Mouse (Mus musculus): ENCODE measurements around the gene Wdr77. TPM values are rescaled to one million over a fixed set of nuclear protein-coding genes. Genes with fewer than 3 reads are reported as not detected.
"Not testable (repeated sequence)": the region's sequence is repeated elsewhere in the genome, so short reads cannot be mapped to it uniquely, and the experiment has no call there.

The Wdr77 gene
- polyA plus RNA-seq, 1 experiment from 2014 or later: 52.7 TPM

- Histone ChIP-seq H3K36me3 (ENCODE audit: control insufficient read depth, insufficient read depth, low read length) (no peaks in the 10 kb centered on the region), H3K4me2 (replicated peaks; ENCODE audit: low read depth) (no peak overlapping the region), H3K9me3 (ENCODE audit: control insufficient read depth, low read length) (no peaks in the 10 kb centered on the region), H3K4me1 (replicated peaks; ENCODE audit: control insufficient read depth, insufficient read depth) (no peaks in the 10 kb centered on the region), H3K9ac (ENCODE audit: low read length) (no peak overlapping the region), H3K4me3 (ENCODE audit: low read depth, low read length) (no peak overlapping the region), H3K27me3 (ENCODE audit: control insufficient read depth, insufficient read depth, low read length) (no peaks in the 10 kb centered on the region), H3K27ac (replicated peaks) (no peak overlapping the region)
- TF ChIP-seq CTCF (IDR thresholded peaks at IDR 0.05; ENCODE audit: low read depth) (no peak), EP300 (optimal IDR thresholded peaks at IDR 0.05) (no peak)
- DNase-seq (ENCODE audit: low spot score): no peak
- no peak for ATAC-seq (ENCODE audit: low FRiP score, low TSS enrichment)
- 70% methylated on average over 10 of the region's 10 CpGs for WGBS
Measured at GRCm38 (mm10) chr3:105917656-105918354, 41.4 kb upstream of the Wdr77 start.

GRCm38 (mm10) chr3:105918355-105918745 lies 40.8 kb upstream of the Wdr77 start:
- H3K4me1 ChIP-seq (replicated peaks; ENCODE audit: control insufficient read depth, insufficient read depth): no peaks in the 10 kb centered on the region
- no peaks in the 10 kb centered on the region for H3K27me3 ChIP-seq (ENCODE audit: control insufficient read depth, insufficient read depth, low read length)
- H3K9ac ChIP-seq (ENCODE audit: low read length): no peak overlapping the region
- ATAC-seq (ENCODE audit: low FRiP score, low TSS enrichment) (no peak), DNase-seq (ENCODE audit: low spot score) (no peak)
- H3K36me3 ChIP-seq (ENCODE audit: control insufficient read depth, insufficient read depth, low read length): no peaks in the 10 kb centered on the region
- 63% methylated on average over 3 of the region's 3 CpGs for WGBS
- H3K27ac ChIP-seq (replicated peaks): no peak overlapping the region
- no peaks in the 10 kb centered on the region for H3K9me3 ChIP-seq (ENCODE audit: control insufficient read depth, low read length)
- no peak for TF ChIP-seq CTCF (IDR thresholded peaks at IDR 0.05; ENCODE audit: low read depth)
- no peak for TF ChIP-seq EP300 (optimal IDR thresholded peaks at IDR 0.05)
- H3K4me2 ChIP-seq (replicated peaks; ENCODE audit: low read depth): no peak overlapping the region
- no peak overlapping the region for H3K4me3 ChIP-seq (ENCODE audit: low read depth, low read length)

DNA sequence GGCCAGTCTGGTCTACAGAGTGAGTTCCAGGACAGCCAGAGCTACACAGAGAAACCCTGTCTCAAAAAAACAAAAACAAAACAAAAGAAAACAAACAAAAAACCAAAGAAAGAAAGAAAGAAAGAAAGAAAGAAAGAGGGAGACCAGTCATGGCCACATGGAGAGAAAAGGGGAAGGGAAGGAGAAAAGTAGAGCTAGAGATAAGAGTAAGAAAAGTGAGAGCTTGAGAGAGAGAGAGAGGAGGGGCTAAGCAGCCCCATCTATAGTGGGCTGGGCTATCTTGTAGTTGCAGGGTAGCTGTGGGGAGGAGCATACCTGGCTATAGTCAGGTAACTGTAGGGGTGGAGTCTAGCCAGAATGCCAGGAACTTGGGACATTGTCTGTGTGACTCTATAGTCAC lies 38.4 kb upstream of the Wdr77 start:
- not testable (repeated sequence) for H3K36me3 ChIP-seq (ENCODE audit: control insufficient read depth, insufficient read depth, low read length); DNase-seq (ENCODE audit: low spot score); H3K27ac ChIP-seq (replicated peaks); H3K27me3 ChIP-seq (ENCODE audit: control insufficient read depth, insufficient read depth, low read length); ATAC-seq (ENCODE audit: low FRiP score, low TSS enrichment); H3K9me3 ChIP-seq (ENCODE audit: control insufficient read depth, low read length); H3K4me1 ChIP-seq (replicated peaks; ENCODE audit: control insufficient read depth, insufficient read depth); H3K9ac ChIP-seq (ENCODE audit: low read length); H3K4me3 ChIP-seq (ENCODE audit: low read depth, low read length); H3K4me2 ChIP-seq (replicated peaks; ENCODE audit: low read depth)

GRCm38 (mm10) chr3:105921959-105922358 lies 37.2 kb upstream of the Wdr77 start:
- Histone ChIP-seq H3K27me3 (ENCODE audit: control insufficient read depth, insufficient read depth, low read length) (no peaks in the 10 kb centered on the region), H3K27ac (replicated peaks) (no peak overlapping the region), H3K9me3 (ENCODE audit: control insufficient read depth, low read length) (no peaks in the 10 kb centered on the region), H3K4me3 (ENCODE audit: low read depth, low read length) (no peak overlapping the region), H3K4me2 (replicated peaks; ENCODE audit: low read depth) (no peak overlapping the region), H3K36me3 (ENCODE audit: control insufficient read depth, insufficient read depth, low read length) (no peaks in the 10 kb centered on the region), H3K4me1 (replicated peaks; ENCODE audit: control insufficient read depth, insufficient read depth) (no peaks in the 10 kb centered on the region), H3K9ac (ENCODE audit: low read length) (no peak overlapping the region)
- DNase-seq (ENCODE audit: low spot score): peak; percentile 1
- WGBS: 51% methylated on average over 2 of the region's 2 CpGs
- ATAC-seq (ENCODE audit: low FRiP score, low TSS enrichment): no peak
- TF ChIP-seq CTCF (IDR thresholded peaks at IDR 0.05; ENCODE audit: low read depth) (no peak), EP300 (optimal IDR thresholded peaks at IDR 0.05) (no peak)

GRCm38 (mm10) chr3:105924616-105925015 lies 34.6 kb upstream of the Wdr77 start:
- Histone ChIP-seq H3K4me2 (replicated peaks; ENCODE audit: low read depth) (no peak overlapping the region), H3K9ac (ENCODE audit: low read length) (no peak overlapping the region), H3K27ac (replicated peaks) (no peak overlapping the region), H3K4me1 (replicated peaks; ENCODE audit: control insufficient read depth, insufficient read depth) (no peaks in the 10 kb centered on the region), H3K9me3 (ENCODE audit: control insufficient read depth, low read length) (no peaks in the 10 kb centered on the region), H3K36me3 (ENCODE audit: control insufficient read depth, insufficient read depth, low read length) (no peaks in the 10 kb centered on the region), H3K27me3 (ENCODE audit: control insufficient read depth, insufficient read depth, low read length) (no peaks in the 10 kb centered on the region), H3K4me3 (ENCODE audit: low read depth, low read length) (no peak overlapping the region)
- DNase-seq (ENCODE audit: low spot score) (no peak), ATAC-seq (ENCODE audit: low FRiP score, low TSS enrichment) (no peak)
- TF ChIP-seq CTCF (IDR thresholded peaks at IDR 0.05; ENCODE audit: low read depth): no peak
- TF ChIP-seq EP300 (optimal IDR thresholded peaks at IDR 0.05): no peak
- whole genome bisulfite sequencing: 87% methylated on average over 9 of the region's 9 CpGs

GRCm38 (mm10) chr3:105927561-105928194 lies 31.5 kb upstream of the Wdr77 start:
- no peaks in the 10 kb centered on the region for H3K9me3 ChIP-seq (ENCODE audit: control insufficient read depth, low read length)
- H3K9ac ChIP-seq (ENCODE audit: low read length): no peak overlapping the region
- no peak overlapping the region for H3K4me2 ChIP-seq (replicated peaks; ENCODE audit: low read depth)
- no peaks in the 10 kb centered on the region for H3K4me1 ChIP-seq (replicated peaks; ENCODE audit: control insufficient read depth, insufficient read depth)
- 80% methylated on average over 7 of the region's 7 CpGs for WGBS
- ATAC-seq (ENCODE audit: low FRiP score, low TSS enrichment) (no peak), DNase-seq (ENCODE audit: low spot score) (no peak)
- no peaks in the 10 kb centered on the region for H3K27me3 ChIP-seq (ENCODE audit: control insufficient read depth, insufficient read depth, low read length)
- TF ChIP-seq EP300 (optimal IDR thresholded peaks at IDR 0.05) (no peak), CTCF (IDR thresholded peaks at IDR 0.05; ENCODE audit: low read depth) (no peak)
- no peak overlapping the region for H3K4me3 ChIP-seq (ENCODE audit: low read depth, low read length)
- H3K36me3 ChIP-seq (ENCODE audit: control insufficient read depth, insufficient read depth, low read length): no peaks in the 10 kb centered on the region
- no peak overlapping the region for H3K27ac ChIP-seq (replicated peaks)

Measured in stomach, postnatal 0 days (tissue).